Mouse (Mus musculus) hematopoietic stem cell, adult 5-6 weeks (primary cell): ENCODE data around the gene Pex14. TPM values are rescaled to one million over a fixed set of nuclear protein-coding genes. Genes with fewer than 3 reads are reported as not detected.

Source experiments
- ATAC-seq, 2 experiments: fragments of 125-278 bp in 1 of 2; replicated peaks in 1 of 2; 2 replicates each; pipeline ENCODE4 v1.8.0; 2016 to 2017; ENCODE audit warnings: inconsistent platforms in 2 of 2, mild to moderate bottlenecking in 2 of 2, moderate number of reproducible peaks in 2 of 2, low read depth in 1 of 2, moderate TSS enrichment in 1 of 2; ENCODE audit not compliant: low FRiP score in 2 of 2, poor library complexity in 2 of 2, severe bottlenecking in 2 of 2, insufficient read depth in 1 of 2, low TSS enrichment in 1 of 2
- total RNA-seq: library from RNA; stranded (forward); fragments of 172-1452, 232-1000 nt; gene quantifications from 2 replicates; pipeline ENCODE4 v1.2.3, GENCODE M21; 2017

The Pex14 gene
- total RNA-seq, 1 experiment from 2014 or later = 11.8 TPM

- no peak for ATAC-seq
These were observed 177.4 kb downstream of the Pex14 start for GRCm38 (mm10) chr4:148922221-148922700.

DNA sequence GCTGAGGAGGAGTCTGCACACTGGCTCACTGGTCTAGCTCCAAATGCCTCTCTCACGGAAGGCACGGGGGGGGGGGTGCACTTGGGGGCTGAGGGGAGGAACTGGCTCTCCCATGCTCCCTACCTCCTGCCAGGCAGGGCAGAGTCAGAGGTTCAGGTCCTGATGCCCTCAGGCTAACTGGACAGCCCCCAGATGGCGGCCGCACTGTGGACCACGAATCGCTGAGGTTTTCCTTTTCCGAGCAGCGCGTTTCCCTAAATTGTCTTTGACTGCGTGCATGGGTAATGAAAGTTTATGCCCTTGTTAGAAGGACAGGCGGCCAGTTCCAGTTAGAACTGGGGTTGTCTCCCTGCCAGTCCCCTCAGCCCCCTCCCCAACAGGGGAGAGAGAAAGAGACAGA is 179.1 kb downstream of the Pex14 start:
- ATAC-seq = 0 out of 4 replicates have a peak, but pooled peaks of 1 of the 2 experiments have one; percentile 15

DNA sequence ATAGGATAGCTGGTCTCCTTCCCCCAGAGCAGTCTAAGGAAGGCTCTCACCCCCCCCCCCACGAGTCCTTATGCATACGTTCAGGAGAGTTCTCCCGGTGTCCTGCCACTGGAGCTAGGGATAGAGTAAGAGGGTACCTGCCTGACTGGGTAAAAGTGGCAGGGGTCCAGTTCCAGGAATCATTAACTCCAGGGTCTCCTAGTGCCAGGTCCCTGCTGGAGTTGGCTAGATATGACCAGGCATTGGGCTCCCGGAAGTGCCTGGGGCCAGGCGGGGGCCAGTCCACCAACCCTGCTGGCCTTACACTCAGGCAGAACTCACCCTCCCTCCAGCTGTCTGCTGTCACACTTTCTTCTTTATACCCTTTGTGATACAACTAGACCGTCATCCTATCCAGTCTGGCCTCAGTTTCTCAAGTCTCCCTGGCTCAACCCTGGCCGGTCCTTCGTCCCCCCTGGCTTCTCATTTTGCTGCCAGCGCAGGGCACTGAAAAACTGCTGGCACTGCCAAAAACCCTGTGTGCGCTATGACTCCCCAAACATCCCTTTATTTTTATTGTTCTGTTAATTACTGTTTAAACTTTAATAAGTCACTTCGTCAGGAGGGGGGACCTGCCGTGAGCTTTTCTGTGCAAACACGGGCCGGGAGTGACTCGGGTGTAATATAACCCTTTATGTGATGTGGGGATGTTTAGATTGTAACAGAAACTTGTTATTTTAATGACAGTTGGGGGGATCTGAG is 180.8 kb downstream of the Pex14 start:
- no peak for ATAC-seq

DNA sequence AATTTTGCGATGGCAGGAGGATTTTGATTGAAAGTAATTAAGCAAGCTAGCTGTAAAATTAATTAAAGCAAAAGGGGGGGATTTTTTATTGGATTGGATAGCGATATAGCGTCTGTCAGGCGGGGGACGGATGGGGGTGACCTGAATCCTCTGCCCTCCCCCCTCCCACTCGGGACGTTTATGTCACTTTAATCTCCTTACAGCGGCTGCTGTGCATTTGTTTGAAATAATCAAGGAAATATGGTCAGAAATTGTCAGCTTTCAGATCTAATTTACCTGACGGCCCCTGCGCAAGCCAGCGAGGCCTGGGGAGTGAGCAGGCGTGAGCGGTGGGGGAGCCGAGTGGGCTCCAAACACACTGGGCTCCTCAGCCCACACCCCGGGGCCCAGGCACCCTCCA is 183.8 kb downstream of the Pex14 start:
- ATAC-seq = no peak

- peak; percentile 53 to 57 for ATAC-seq
These were observed 184.6 kb downstream of the Pex14 start for GRCm38 (mm10) chr4:148914863-148915622.

DNA sequence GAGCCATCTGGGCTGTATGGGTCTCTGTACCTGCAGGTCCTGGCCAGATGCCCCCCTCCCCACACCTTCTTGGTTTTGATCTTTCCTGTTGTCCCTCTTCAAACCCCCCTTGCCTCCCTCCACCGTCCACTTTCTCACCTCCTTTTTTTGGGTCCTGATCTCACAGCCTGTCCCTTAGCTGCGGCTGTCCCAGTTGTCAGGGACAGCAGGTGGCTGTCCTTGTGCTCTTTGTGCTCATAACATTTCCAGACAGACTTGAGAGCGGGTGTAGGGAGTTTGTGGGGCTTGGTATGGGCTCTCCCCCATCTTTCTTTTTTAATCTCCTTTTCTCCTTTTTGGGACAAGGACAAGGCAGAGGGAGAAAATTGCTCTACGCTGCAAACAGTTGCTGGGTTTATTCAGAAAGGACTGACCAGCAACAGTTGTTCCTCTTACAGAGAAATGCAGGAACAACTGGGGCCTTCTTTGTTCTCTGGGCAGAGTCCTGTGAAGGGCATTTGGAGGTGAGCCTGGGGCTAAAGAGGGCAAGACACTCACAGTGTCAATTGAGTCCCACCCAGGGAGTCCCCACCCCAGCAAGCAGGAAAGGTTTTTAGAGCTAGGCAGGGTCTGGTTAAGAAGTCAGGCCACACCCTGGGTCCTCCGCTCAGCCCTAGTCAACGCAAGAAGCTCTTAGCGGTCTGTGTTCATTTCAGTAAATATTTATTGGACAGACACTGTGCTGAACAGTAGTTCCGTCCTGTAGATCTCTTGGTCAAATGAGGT is 186.7 kb downstream of the Pex14 start:
- no peak for ATAC-seq

GRCm38 (mm10) chr4:148912134-148912533 is 187.5 kb downstream of the Pex14 start:
- no peak for ATAC-seq

Other genes starting within 250 kb of the Pex14 start
- gene Dffa, start 4.3 kb upstream of the Pex14 start, total RNA-seq = 15.3 and 16.5 TPM in 2 replicates
- gene Cort, start 26.9 kb upstream of the Pex14 start, total RNA-seq = not detected in 2 replicates
- 20.2 and 29.6 TPM in 2 replicates for gene Cenps, start 37.8 kb upstream of the Pex14 start, total RNA-seq
- 29.9 and 40.2 TPM in 2 replicates for gene Pgd, start 66.9 kb upstream of the Pex14 start, total RNA-seq
- 12.0 and 14.1 TPM in 2 replicates for gene Kif1b, start 207.8 kb upstream of the Pex14 start, total RNA-seq